Mouse (Mus musculus): ENCODE measurements around the gene Amh.
"Not testable (repeated sequence)": the region's sequence is repeated elsewhere in the genome, so short reads cannot be mapped to it uniquely, and the experiment has no call there.

Gene Amh

DNA sequence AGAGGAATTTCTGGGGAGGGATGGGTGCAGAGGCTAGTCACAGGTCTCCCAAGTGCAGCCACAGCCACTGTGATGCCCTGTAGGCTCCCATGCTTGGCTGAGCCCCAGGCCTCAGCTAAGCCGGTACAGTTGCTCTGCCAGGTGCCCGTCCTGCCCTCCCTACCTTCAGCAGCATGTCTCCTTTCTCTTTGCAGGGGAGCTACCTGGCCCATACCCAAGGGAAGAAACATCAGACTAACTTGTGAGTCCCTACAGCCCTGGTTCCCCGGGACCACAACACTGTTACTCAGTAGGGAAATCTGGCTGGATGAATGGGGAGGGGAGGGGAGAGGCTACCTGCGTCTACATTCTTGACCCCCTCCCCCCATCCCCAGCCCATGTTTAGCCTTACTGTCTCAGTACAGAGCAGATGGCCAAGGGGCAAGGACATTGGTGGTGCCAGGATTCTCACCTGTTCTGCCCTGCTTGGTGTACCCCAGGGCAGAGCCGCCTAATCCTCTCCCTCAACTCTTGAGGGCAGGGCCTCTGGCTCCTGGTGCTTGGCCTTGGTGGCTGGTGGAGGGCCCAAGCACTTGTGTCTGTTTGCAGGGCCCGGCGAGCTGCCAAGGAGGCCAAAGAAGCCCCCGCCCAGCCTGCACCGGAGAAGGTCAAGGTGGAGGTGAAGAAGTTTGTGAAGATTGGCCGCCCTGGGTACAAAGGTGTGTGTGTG is 2.7 kb upstream of the Amh start:
- in situ Hi-C loops (cut with MboI; ENCODE audit: low pct_unique_long_range_greater_than_20kb in 1 of 2, low sequenced_read_pairs in 2 of 2, unreplicated experiment in 1 of 2) = no loop called here

DNA sequence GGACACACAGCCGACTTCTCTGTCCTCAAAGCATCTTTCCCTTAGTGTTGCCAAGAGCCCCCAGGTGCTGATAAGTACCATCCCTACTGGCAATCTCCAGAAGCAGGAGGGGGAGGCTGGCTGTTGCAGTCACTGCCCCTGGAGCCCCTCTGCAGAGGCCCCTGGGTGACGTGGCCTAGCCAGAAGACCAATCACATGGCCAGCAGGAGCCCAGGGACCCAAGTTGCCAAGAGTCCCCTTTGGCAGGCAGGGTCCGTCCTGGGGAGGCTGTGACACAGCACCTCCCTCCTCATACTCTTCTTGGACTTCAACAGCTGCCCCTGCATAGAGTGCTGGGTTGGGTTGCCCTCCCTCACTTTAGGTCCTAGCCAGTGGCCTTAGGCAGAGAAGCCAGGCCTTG is 2.0 kb upstream of the Amh start:
- in situ Hi-C loops (cut with MboI; ENCODE audit: low pct_unique_long_range_greater_than_20kb in 1 of 2, low sequenced_read_pairs in 2 of 2, unreplicated experiment in 1 of 2) = no loop called here

DNA sequence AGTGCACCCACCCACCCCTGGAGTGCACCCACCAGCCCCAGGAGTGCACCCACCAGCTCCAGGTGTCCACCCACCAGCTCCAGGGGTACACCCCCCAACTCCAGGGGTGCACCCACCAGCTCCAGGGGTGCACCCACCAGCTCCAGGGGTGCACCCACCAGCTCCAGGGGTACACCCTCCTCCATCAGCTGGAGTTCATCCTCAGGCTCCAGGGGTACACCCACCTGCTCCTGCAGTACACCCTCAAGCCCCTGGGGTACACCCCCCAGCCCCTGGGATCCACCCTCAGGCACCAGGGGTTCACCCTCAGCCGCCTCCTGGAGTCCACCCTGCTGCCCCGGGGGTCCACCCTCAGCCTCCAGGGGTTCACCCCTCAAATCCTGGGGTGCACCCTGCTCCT is 703 bp upstream of the Amh start:
- in situ Hi-C loops (cut with MboI; ENCODE audit: low pct_unique_long_range_greater_than_20kb in 1 of 2, low sequenced_read_pairs in 2 of 2, unreplicated experiment in 1 of 2) = no loop called here

- in situ Hi-C loops (cut with MboI; ENCODE audit: low pct_unique_long_range_greater_than_20kb in 1 of 2, low sequenced_read_pairs in 2 of 2, unreplicated experiment in 1 of 2) = loop anchor here in 1 of 2 experiments (5.0 kb wide), 1 partner anchor 58 kb away; no protein-coding TSS in a partner anchor
Observed at GRCm38 (mm10) chr10:80805322-80805721, 279 bp downstream of the Amh start.

DNA sequence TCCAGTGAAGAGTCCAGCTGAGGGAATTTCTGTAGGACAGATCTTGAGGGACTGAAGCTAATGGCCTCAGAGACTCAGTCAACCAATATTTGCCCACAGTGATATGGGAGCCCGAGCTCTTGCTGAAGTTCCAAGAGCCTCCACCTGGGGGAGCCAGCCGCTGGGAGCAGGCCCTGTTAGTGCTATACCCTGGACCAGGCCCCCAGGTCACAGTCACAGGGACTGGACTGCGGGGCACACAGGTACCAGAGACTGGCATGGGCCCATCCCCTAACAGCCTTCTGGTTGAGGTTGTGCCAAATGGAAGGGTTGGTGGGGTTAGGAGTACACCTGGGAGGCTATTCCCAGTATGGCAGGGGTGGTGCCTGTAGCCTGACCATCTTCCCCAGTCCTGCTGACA is 882 bp downstream of the Amh start:
- in situ Hi-C loops (cut with MboI; ENCODE audit: low pct_unique_long_range_greater_than_20kb in 1 of 2, low sequenced_read_pairs in 2 of 2, unreplicated experiment in 1 of 2) = loop anchor here in 1 of 2 experiments (5.0 kb wide), 1 partner anchor 59 kb away; no protein-coding TSS in a partner anchor

DNA sequence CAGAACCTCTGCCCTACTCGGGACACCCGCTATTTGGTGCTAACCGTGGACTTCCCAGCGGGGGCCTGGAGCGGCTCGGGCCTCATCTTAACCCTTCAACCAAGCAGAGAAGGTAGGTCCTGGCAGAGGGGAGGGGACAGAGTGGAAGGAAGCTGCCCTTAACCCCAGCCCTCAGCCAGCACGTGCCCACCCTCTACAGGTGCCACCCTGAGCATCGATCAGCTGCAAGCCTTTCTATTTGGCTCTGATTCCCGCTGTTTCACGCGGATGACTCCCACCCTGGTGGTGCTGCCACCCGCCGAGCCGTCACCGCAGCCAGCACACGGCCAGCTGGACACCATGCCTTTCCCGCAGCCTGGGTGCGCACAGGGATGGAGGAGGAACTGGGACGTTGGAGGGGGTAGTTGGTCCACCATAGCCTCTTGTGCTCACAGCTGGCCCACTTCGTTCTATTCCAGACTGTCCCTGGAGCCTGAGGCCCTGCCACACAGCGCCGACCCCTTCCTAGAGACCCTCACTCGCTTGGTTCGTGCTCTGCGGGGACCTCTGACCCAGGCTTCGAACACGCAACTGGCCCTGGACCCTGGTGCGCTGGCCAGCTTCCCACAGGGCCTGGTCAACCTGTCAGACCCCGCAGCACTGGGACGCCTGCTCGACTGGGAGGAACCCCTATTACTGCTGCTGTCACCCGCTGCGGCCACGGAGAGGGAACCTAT is 1.5 kb downstream of the Amh start:
- in situ Hi-C loops (cut with MboI; ENCODE audit: low pct_unique_long_range_greater_than_20kb in 1 of 2, low sequenced_read_pairs in 2 of 2, unreplicated experiment in 1 of 2) = loop anchor here in 1 of 2 experiments (5.0 kb wide), 1 partner anchor 59 kb away; no protein-coding TSS in a partner anchor

DNA sequence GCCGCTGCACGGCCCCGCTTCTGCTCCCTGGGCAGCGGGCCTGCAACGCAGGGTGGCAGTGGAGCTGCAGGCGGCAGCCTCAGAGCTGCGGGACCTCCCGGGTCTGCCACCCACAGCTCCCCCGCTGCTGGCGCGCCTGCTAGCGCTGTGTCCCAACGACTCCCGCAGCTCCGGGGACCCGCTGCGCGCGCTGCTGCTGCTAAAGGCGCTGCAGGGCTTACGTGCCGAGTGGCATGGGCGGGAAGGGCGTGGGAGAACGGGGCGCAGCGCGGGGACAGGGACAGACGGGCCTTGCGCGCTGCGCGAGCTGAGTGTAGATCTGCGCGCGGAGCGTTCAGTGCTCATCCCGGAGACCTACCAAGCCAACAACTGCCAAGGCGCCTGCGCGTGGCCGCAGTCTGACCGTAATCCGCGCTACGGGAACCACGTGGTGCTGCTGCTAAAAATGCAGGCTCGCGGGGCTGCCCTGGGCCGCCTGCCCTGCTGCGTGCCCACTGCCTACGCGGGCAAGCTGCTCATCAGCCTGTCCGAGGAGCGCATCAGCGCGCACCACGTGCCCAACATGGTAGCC is 2.1 kb downstream of the Amh start:
- in situ Hi-C loops (cut with MboI; ENCODE audit: low pct_unique_long_range_greater_than_20kb in 1 of 2, low sequenced_read_pairs in 2 of 2, unreplicated experiment in 1 of 2) = loop anchor here in 1 of 2 experiments (5.0 kb wide), 1 partner anchor 60 kb away; no protein-coding TSS in a partner anchor

GRCm38 (mm10) chr10:80808099-80808984 is 3.3 kb downstream of the Amh start:
- in situ Hi-C loops (cut with MboI; ENCODE audit: low pct_unique_long_range_greater_than_20kb in 1 of 2, low sequenced_read_pairs in 2 of 2, unreplicated experiment in 1 of 2) = loop anchor here in 1 of 2 experiments (5.0 kb wide), 1 partner anchor 61 kb away; no protein-coding TSS in a partner anchor

- in situ Hi-C loops (cut with MboI; ENCODE audit: low pct_unique_long_range_greater_than_20kb in 1 of 2, low sequenced_read_pairs in 2 of 2, unreplicated experiment in 1 of 2) = loop anchor here in 1 of 2 experiments (5.0 kb wide), 1 partner anchor 62 kb away; no protein-coding TSS in a partner anchor
Observed at GRCm38 (mm10) chr10:80808985-80809632, 4.1 kb downstream of the Amh start.

DNA sequence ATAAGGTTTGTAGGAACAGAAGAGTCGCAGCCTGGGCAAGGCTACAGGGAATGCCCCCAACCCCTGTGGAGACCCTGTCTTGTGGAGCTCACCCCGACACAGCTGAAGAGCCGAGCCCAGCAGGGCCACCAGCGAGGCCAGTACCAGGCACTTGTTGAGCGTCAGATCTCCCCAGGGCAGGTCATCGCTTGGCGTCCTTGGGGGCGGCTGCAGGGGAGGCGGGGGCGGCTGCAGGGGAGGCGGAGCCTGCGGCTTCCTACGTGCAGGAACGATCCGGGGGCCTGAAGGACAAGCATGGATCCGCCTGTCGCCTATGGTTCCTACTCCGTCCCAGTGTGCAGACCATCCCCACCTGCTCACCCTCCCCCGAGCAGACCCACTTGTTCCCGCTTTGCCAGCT is 5.0 kb downstream of the Amh start:
- in situ Hi-C loops (cut with MboI; ENCODE audit: low pct_unique_long_range_greater_than_20kb in 1 of 2, low sequenced_read_pairs in 2 of 2, unreplicated experiment in 1 of 2) = no loop called here

DNA sequence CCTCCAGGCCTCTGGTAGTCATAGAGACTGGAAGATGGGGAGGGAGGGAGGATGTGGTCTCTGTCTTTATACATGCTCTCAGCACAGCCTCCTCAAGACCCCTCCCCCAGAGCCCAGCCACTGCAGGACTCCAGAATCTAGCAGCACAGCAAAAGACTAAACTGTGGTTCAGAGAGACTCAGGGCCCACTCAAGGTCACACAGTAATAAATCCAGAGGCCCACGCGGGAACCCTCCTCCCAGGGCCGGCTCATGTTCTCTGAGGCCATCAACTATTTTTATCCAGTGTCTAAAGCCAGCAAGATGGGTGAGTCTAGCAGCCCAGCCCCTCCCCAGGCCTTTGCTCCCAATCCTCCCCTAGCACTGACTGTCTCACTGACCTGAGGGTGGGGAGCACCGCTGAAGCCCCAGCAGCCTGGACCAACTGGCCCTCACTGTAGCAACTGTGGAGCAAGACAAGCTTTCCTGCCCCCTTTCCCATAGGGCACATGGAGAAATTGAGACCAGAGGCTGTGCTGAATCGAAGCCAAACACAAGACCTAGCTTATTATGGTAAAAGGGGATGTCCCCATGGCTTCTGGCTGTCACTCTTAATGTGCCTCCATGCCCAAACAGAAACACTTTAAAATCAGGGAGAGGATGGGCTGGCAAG is 7.5 kb downstream of the Amh start:
- in situ Hi-C loops (cut with MboI; ENCODE audit: low pct_unique_long_range_greater_than_20kb in 1 of 2, low sequenced_read_pairs in 2 of 2, unreplicated experiment in 1 of 2) = no loop called here

DNA sequence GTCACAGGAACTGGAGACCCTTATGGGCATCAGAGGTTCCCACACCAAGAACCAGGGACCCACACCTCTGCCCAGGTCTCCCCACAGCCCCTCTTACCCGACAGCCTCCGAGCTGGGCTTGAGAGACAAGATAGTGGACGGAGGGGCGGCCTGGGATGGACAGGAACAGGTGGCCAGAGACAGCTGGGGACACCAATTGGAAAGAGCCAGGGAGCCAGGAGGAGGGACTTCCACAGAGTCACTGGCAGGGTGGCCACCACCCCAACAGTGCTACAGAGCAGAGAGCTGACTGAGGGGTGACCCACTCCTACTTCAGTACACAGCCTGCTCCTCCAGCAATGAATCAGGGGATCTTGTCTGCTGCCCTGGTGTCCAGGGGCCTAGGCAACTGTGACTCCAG is 8.3 kb downstream of the Amh start, which contains the start of gene Jsrp1:
Gene Jsrp1, minus strand, starts transcription at position 133 of the 400 bp plus-strand sequence.
- in situ Hi-C loops (cut with MboI; ENCODE audit: low pct_unique_long_range_greater_than_20kb in 1 of 2, low sequenced_read_pairs in 2 of 2, unreplicated experiment in 1 of 2) = no loop called here

GRCm38 (mm10) chr10:80814800-80815199 is 9.8 kb downstream of the Amh start:
- in situ Hi-C loops (cut with MboI; ENCODE audit: low pct_unique_long_range_greater_than_20kb in 1 of 2, low sequenced_read_pairs in 2 of 2, unreplicated experiment in 1 of 2) = no loop called here

- in situ Hi-C loops (cut with MboI; ENCODE audit: low pct_unique_long_range_greater_than_20kb in 1 of 2, low sequenced_read_pairs in 2 of 2, unreplicated experiment in 1 of 2) = not testable (repeated sequence)
Observed at GRCm38 (mm10) chr10:80816303-80816702, 11.3 kb downstream of the Amh start.

DNA sequence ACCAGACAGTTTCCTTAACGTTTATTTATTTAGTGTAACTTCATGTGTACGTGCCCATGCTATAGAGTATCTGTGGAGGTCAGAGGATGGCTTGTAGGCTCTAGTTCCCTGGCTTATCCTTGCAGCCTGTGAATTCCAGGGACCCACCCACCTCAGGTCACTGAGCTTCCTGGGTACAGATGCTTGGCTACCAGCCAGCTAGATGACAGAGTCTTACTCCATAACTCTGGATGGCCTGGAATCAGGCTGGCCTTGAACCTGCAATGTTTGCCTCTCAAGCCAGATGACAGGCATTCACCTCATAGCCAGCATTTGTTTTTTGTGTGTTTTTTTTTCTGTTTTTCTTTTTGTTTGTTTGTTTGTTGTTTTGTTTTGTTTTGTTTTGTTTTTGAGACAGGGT is 12.1 kb downstream of the Amh start:
- in situ Hi-C loops (cut with MboI; ENCODE audit: low pct_unique_long_range_greater_than_20kb in 1 of 2, low sequenced_read_pairs in 2 of 2, unreplicated experiment in 1 of 2) = no loop called here

- in situ Hi-C loops (cut with MboI; ENCODE audit: low pct_unique_long_range_greater_than_20kb in 1 of 2, low sequenced_read_pairs in 2 of 2, unreplicated experiment in 1 of 2) = not testable (repeated sequence)
Observed at GRCm38 (mm10) chr10:80817955-80818354, 12.9 kb downstream of the Amh start.

- in situ Hi-C loops (cut with MboI; ENCODE audit: low pct_unique_long_range_greater_than_20kb in 1 of 2, low sequenced_read_pairs in 2 of 2, unreplicated experiment in 1 of 2) = no loop called here
Observed at GRCm38 (mm10) chr10:80818599-80819281, 13.7 kb downstream of the Amh start.

Data from mouse embryonic stem cell (cell line).